Mouse (Mus musculus) cerebellum, adult 2 months (tissue): ENCODE results near the gene Snx15.

Experiments
- CTCF ChIP-seq: fragments of 200-500 bp; IDR thresholded peaks from 2 replicates; pipeline ENCODE4 v1.5.1; 2011; ENCODE audit warnings: low read depth, mild to moderate bottlenecking, control low read depth, low read length, moderate library complexity, borderline replicate concordance; ENCODE audit not compliant: insufficient read depth
- POLR2A ChIP-seq: fragments of 200-500 bp; IDR thresholded peaks from 2 replicates; pipeline ENCODE4 v1.6.1; 2011; ENCODE audit warnings: low read length, control low read depth, borderline replicate concordance; ENCODE audit not compliant: insufficient read depth

DNA sequence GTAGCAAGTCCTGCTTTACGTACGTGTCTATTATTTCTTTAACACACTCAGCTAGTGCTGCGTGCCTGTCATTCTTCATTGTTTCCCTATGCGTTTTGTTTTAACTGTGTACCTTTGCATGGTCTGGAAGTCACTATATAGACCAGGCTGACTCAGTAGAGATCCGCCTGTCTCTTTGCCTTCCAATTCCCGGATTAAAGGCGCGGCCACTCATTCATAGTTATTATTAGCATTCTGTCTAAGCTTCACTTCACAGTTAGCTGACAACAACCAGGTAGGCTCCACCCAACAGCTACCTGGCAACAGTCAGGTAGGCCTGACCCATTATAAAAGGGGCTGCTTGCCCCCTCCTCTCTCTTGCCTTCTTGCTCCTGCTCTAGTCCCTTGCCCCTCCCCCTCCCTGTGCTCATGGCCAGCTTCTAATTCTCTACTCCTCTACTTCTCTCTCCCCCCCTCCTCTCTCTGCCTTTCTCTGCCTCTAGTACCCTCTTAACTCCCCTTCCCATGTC lies 9.4 kb downstream of the Snx15 start:
- TF ChIP-seq CTCF = no peak
- TF ChIP-seq POLR2A = no peak
